Mouse (Mus musculus) bone marrow, adult 2 months (tissue): Measurements from ENCODE around the gene Hnrnpa1.
A peak's percentile ranks its signal among the peaks of the same experiment; 100 is the strongest.

ENCODE experiments used
- CTCF ChIP-seq: fragments of 200-500 bp; IDR thresholded peaks from 2 replicates; pipeline ENCODE4 v1.5.1; 2011; ENCODE audit warnings: low read length, control low read depth; ENCODE audit not compliant: control insufficient read depth, insufficient read depth
- POLR2A ChIP-seq: fragments of 200-500 bp; IDR thresholded peaks from 2 replicates; pipeline ENCODE4 v1.6.1; 2011; ENCODE audit warnings: low read depth, mild to moderate bottlenecking, control low read depth, low read length, borderline replicate concordance; ENCODE audit not compliant: control insufficient read depth

GRCm38 (mm10) chr15:103239685-103240159, 510 bp upstream of the Hnrnpa1 start, which contains the start of gene Cbx5:
- TF ChIP-seq CTCF (no peak), POLR2A (peak; percentile 86; the same call in 1 of the 2 replicates)
